Mouse (Mus musculus) liver, embryonic 12.5 days (tissue): ENCODE data around the gene Prune2. TPM values are rescaled to one million over a fixed set of nuclear protein-coding genes. Genes with fewer than 3 reads are reported as not detected.

Source experiments
- ATAC-seq: fragments of 200-750 bp; cut with Nextera tagmentation; 2 replicates; pipeline ENCODE4 v1.8.0; 2017; ENCODE audit warnings: moderate number of reproducible peaks, mild to moderate bottlenecking, moderate library complexity
- H3K27ac ChIP-seq: fragments of 300-500 bp; sonication (generic); 2 replicates; pipeline ENCODE4 v1.5.1; 2016; ENCODE audit warnings: mild to moderate bottlenecking
- H3K27me3 ChIP-seq: fragments of 300-500 bp; sonication (generic); replicated peaks from 2 replicates; pipeline ENCODE4 v1.6.1; 2016; ENCODE audit warnings: mild to moderate bottlenecking, moderate library complexity
- H3K36me3 ChIP-seq: fragments of 300-500 bp; sonication (generic); 2 replicates; pipeline ENCODE4 v1.6.1; 2016; ENCODE audit warnings: mild to moderate bottlenecking, moderate library complexity
- H3K4me1 ChIP-seq: fragments of 300-500 bp; sonication (generic); 2 replicates; pipeline ENCODE4 v1.6.1; 2016
- H3K4me2 ChIP-seq: fragments of 300-500 bp; sonication (generic); 2 replicates; pipeline ENCODE4 v1.6.1; 2016; ENCODE audit warnings: mild to moderate bottlenecking, moderate library complexity
- H3K4me3 ChIP-seq: fragments of 300-500 bp; sonication (generic); 2 replicates; pipeline ENCODE4 v1.5.1; 2016; ENCODE audit warnings: mild to moderate bottlenecking, moderate library complexity
- H3K9ac ChIP-seq: fragments of 300-500 bp; sonication (generic); 2 replicates; pipeline ENCODE4 v1.6.1; 2016; ENCODE audit warnings: mild to moderate bottlenecking, moderate library complexity
- H3K9me3 ChIP-seq: fragments of 300-500 bp; sonication (generic); replicated peaks from 2 replicates; pipeline ENCODE4 v1.6.1; 2016; ENCODE audit warnings: mild to moderate bottlenecking, moderate library complexity
- WGBS: fragments of 180-500 bp; shearing (Covaris S2); methylation state at CpG from one replicate; pipeline ENCODE4 v1.1.7; 2016; ENCODE audit not compliant: insufficient replicate concordance; 5-methylcytosine and 5-hydroxymethylcytosine counted together
- polyA plus RNA-seq: library from polyadenylated mRNA; unstranded; fragments of >200 nt; fragmentation: Nextera tagmentation; extraction: Ambion mirVana; gene quantifications from 2 replicates; pipeline ENCODE4 v1.2.1, GENCODE M21; 2016

Prune2 gene
- polyA plus RNA-seq, 1 experiment from 2014 or later = 0.95 TPM

DNA sequence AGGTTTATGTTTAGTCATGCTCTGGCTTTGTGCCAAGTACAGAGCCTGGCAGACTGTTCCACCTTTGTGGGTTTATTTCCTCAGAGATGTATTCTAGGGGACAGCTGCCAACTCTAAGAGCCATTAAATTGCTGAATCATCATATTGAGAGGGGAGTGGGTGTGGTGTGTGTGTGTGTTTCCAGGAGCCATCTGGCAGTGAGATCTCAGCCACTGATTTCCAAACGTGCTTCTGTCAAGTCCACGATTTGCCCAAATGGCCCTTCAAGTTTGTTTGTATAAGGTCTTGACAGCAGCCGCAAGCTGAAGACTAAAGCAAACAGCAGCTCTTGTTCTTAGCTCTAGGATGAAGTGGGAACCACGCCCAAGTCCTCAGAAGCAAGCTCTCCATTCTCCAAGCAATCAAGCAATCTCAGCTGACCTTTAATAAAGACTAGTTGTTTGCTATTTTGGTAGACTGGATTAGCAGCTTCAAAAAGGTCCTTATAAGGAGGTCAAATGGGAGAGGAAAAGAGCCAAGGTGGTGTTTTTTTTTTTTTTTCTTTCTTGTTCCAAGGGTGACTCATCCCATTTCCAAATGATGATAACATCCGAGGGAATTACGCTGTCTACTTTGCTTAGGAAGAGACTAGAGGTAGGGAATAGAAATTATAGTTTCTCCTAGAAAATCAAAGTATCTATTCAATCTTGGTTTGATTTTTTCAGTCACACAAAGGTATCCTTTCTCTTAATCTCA, 55.5 kb downstream of the Prune2 start:
- no peak; the same call in 1 of the 2 replicates for ATAC-seq
- Histone ChIP-seq H3K27ac (no peak overlapping the region), H3K4me2 (no peak overlapping the region), H3K4me3 (no peak overlapping the region), H3K36me3 (no peaks in the 10 kb centered on the region), H3K9ac (no peak overlapping the region), H3K4me1 (peaks cover 53% of the 10 kb centered on the region), H3K27me3 (no peaks in the 10 kb centered on the region), H3K9me3 (no peaks in the 10 kb centered on the region)
- 30% methylated on average over 6 of the region's 6 CpGs for WGBS

DNA sequence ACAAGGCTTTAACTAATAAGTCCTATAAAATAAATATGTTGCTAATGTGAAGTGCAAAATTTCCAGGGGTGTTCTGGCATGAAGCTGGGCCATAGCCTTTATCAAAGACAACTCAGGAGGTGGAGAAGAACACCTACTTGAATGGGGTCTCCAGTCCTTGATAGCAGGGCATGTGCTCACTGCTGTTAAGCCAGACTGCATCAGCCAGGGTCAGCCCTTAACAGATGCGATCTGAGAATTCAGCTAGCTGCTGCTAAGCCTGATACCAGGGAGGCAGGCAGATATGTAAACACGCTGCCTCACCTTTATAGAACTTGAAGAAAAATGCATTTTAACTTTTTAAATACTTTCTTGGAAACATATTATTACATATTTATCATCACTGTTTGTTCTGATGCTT, 57.2 kb downstream of the Prune2 start:
- Histone ChIP-seq H3K4me1 (peaks cover 53% of the 10 kb centered on the region), H3K36me3 (no peaks in the 10 kb centered on the region), H3K27me3 (no peaks in the 10 kb centered on the region), H3K27ac (no peak overlapping the region), H3K4me2 (no peak overlapping the region; the same call in 1 of the 2 replicates), H3K9ac (no peak overlapping the region), H3K9me3 (no peaks in the 10 kb centered on the region), H3K4me3 (no peak overlapping the region)
- peak; percentile 81 for ATAC-seq
- 10% methylated on average over 2 of the region's 2 CpGs for WGBS

DNA sequence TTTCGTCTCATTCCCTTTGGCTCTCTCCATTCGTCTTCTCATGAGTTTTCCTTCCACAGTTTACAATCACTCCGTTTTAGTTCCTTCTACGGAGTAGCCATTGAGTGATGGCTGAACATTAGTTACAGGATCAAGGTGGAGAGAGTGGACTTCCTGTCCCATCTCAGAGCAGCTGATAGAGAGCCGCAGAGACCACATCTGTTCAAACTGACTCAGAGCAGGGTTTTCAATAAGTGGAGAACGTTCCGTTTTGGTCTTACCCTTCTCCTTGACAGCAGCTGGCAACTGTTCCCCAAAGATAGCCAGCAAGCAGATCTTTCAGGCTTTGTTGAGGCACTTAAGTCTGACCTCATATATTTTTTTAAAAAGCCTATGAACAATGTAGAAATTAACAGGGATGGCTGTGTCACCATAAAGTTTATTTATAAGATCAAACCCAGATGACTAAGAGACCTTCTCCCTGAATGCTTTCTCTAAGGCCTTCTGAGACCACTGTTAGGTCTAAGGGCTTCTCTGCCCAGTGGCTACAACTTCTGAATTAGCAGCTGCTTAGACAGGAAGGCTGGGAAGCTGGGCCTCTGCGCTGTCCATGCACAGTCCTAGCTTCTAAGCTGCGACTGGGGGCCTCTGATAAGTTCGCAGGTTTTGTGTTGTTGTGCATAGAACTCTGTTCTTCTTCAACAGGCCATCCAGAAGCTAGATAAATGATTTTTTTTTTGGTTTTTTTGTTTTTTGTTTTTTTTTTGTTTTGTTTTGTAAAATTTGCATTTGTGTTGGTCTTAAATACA, 58.6 kb downstream of the Prune2 start:
- peak; percentile 89 for ATAC-seq
- 17% methylated on average over 10 of the region's 10 CpGs for WGBS
- Histone ChIP-seq H3K9ac (no peak overlapping the region), H3K27ac (peak overlapping the region; percentile 72), H3K27me3 (no peaks in the 10 kb centered on the region), H3K36me3 (no peaks in the 10 kb centered on the region), H3K4me3 (no peak overlapping the region), H3K4me1 (peaks cover 53% of the 10 kb centered on the region), H3K9me3 (no peaks in the 10 kb centered on the region), H3K4me2 (peak overlapping the region; percentile 3)

DNA sequence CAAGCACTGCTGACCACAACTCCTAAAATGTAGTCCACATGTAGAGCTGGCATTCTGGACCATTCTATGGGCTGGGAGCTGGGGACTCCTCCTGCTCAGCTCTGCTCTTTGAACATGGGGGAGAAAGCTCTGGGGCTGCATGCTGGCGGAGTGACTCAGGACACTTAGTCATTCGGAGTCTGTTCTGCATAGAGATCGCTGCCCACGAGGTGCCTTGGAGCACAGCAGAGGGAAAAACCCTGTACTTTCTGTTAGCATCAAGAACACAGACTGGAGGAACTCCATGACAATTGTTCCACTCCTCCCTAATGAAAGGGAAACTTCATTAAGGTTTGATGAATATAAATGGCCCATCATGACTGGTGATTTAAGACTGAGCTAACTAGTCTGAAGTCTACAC, 68.8 kb downstream of the Prune2 start:
- no peak for ATAC-seq
- H3K9ac ChIP-seq = no peak overlapping the region

DNA sequence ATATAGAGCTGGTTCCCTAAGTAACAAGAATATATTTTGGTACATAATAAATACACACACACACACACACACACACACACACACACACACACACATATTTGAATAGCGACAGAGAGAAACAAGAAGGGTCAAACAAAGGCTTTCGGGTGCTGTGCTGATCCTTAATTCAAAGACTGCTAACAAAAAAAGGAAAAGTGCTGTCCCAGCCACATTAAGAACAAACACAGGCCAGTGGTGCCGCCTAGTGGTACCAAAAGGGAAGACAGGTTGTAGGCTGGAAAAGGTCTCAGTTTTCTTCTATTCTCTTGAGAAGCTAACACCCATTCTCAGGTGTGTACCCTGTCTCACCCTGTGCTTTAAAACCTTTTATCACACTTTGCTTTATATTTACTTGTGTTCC, 74.4 kb downstream of the Prune2 start:
- Histone ChIP-seq H3K9me3 (no peaks in the 10 kb centered on the region), H3K27me3 (no peaks in the 10 kb centered on the region), H3K36me3 (no peaks in the 10 kb centered on the region), H3K4me2 (no peak overlapping the region), H3K4me1 (peaks cover 23% of the 10 kb centered on the region), H3K9ac (no peak overlapping the region), H3K27ac (no peak overlapping the region), H3K4me3 (no peak overlapping the region)
- WGBS = 6% methylated on average over 3 of the region's 3 CpGs
- ATAC-seq = no peak

More for the DNA sequence above, 68.8 kb downstream of the Prune2 start:
- Histone ChIP-seq H3K4me1 (peaks cover 23% of the 10 kb centered on the region), H3K27me3 (no peaks in the 10 kb centered on the region), H3K36me3 (no peaks in the 10 kb centered on the region), H3K4me2 (no peak overlapping the region), H3K4me3 (no peak overlapping the region), H3K27ac (no peak overlapping the region), H3K9me3 (no peaks in the 10 kb centered on the region)
- WGBS = 77% methylated on average over 4 of the region's 4 CpGs

DNA sequence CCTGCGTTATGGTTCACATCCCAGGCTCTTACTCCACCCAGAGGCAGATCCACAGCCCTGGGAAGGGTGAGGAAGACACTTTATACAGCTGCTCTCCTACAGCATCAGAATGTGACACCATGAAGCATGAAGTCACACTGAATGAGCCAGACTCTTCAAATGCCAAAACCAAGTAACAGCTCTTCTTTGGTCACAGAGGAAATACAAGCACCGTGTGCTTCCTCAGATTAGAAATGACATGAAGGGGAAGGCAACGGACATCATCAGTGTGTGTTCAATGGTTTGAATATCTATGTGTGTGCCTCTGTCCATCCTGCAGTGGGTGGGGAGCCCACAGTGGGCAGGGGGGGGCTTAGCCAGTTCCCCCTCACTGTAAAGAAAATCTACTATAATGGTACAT, 76.4 kb downstream of the Prune2 start:
- WGBS = 15% methylated on average over 3 of the region's 3 CpGs
- H3K36me3 ChIP-seq = no peaks in the 10 kb centered on the region
- ATAC-seq = peak; percentile 24; the same call in 1 of the 2 replicates

DNA sequence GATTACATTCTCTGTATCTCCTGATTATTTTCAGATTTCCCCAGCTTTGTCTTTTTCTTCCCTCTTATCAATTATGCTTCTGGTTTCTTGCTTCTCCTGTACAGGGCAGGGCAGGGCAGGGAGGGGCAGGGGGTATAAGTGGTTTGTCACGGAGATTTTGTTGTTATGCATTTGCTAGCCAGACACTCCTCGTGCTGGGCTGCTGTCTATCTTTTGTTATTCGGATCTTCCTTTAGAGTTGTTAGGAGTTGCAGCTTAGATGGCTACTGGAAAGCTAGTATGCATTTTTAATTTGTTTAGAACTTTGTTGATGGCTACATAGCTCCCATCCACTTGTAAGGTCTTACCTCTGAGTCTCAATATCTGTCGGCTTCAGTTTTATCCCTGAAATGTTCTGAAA, 91.0 kb downstream of the Prune2 start:
- no peak overlapping the region for H3K27ac ChIP-seq
- H3K9me3 ChIP-seq = peaks cover 16% of the 10 kb centered on the region
- no peaks in the 10 kb centered on the region for H3K27me3 ChIP-seq
- no peak overlapping the region for H3K4me3 ChIP-seq
- no peaks in the 10 kb centered on the region for H3K4me1 ChIP-seq
- H3K9ac ChIP-seq = no peak overlapping the region
- H3K4me2 ChIP-seq = no peak overlapping the region
- 67% methylated on average over 4 of the region's 4 CpGs for WGBS
- H3K36me3 ChIP-seq = no peaks in the 10 kb centered on the region
- ATAC-seq = no peak

More for the DNA sequence above, 76.4 kb downstream of the Prune2 start:
- no peak overlapping the region for H3K4me3 ChIP-seq
- H3K27me3 ChIP-seq = no peaks in the 10 kb centered on the region
- H3K4me2 ChIP-seq = no peak overlapping the region
- no peak overlapping the region for H3K9ac ChIP-seq
- peaks cover 14% of the 10 kb centered on the region; the same call in 1 of the 2 replicates for H3K4me1 ChIP-seq
- no peaks in the 10 kb centered on the region for H3K9me3 ChIP-seq
- H3K27ac ChIP-seq = no peak overlapping the region

DNA sequence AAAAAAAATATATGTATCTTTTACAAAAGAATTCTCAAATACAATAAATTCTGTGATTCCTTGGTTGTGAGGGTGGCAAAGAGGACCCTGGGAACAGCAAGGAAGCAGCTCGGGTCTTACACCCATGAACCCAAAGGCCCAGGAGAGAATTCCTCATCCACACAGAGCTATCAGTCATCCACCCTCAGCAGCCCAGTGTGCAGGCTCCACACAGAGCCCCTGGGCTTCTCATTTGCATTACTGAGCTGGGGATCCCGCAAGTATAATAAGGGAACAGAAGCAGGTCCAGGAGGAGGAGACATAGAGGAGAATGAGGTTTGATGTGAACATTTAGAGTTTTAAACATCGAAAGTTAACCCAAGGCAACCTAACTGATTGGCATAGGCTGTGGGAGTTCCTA, 100.0 kb downstream of the Prune2 start:
- Histone ChIP-seq H3K27me3 (no peaks in the 10 kb centered on the region), H3K9me3 (no peaks in the 10 kb centered on the region), H3K4me3 (no peak overlapping the region), H3K4me2 (no peak overlapping the region), H3K9ac (no peak overlapping the region), H3K36me3 (no peaks in the 10 kb centered on the region), H3K4me1 (no peaks in the 10 kb centered on the region), H3K27ac (no peak overlapping the region)
- ATAC-seq = no peak
- 52% methylated on average over 3 of the region's 3 CpGs for WGBS

DNA sequence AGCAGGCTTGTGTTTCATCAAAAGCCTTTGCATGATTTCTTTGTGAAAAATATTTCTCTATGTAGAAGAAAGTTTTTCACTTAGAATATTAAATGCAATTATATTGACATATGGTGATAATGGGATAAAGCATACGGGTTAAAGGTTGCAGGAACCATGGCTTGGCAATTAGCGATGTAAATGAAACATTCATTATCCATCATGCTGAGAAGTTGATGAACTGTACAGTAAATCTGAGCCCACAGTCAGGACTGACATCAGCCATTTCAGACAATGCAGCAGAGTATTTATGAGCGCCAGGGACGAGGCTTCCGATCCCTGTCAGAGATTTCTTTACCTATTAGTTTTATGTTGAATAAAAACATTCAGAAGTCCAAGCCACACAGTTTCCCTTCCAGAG, 104.2 kb downstream of the Prune2 start:
- H3K27me3 ChIP-seq = no peaks in the 10 kb centered on the region
- 72% methylated on average over 5 of the region's 5 CpGs for WGBS
- no peaks in the 10 kb centered on the region for H3K36me3 ChIP-seq
- H3K4me2 ChIP-seq = no peak overlapping the region
- H3K27ac ChIP-seq = no peak overlapping the region
- H3K4me1 ChIP-seq = no peaks in the 10 kb centered on the region
- H3K4me3 ChIP-seq = no peak overlapping the region
- H3K9me3 ChIP-seq = no peaks in the 10 kb centered on the region
- no peak for ATAC-seq
- no peak overlapping the region for H3K9ac ChIP-seq

DNA sequence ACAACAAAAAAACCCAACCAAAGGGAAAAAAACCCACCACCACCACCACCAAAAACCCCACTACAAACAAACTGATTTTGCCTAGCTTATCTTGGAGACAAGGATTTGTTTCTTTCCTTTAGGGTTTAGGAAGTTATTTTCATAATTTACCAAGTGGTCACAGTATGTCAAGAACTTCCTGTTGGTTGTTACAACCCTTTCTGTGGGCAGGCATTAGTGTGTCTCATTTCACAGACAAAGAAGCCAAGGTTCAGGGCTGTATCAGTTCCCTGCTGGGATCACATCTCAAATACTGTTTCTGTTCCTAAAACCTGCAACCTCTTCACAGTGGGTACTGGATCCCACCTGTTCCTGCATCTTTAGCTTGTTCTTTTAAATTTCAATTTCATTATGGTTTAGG, 108.5 kb downstream of the Prune2 start:
- no peak for ATAC-seq
- Histone ChIP-seq H3K9ac (no peak overlapping the region), H3K36me3 (no peaks in the 10 kb centered on the region), H3K9me3 (no peaks in the 10 kb centered on the region), H3K4me3 (no peak overlapping the region), H3K4me2 (no peak overlapping the region), H3K4me1 (no peaks in the 10 kb centered on the region), H3K27ac (no peak overlapping the region), H3K27me3 (no peaks in the 10 kb centered on the region)

DNA sequence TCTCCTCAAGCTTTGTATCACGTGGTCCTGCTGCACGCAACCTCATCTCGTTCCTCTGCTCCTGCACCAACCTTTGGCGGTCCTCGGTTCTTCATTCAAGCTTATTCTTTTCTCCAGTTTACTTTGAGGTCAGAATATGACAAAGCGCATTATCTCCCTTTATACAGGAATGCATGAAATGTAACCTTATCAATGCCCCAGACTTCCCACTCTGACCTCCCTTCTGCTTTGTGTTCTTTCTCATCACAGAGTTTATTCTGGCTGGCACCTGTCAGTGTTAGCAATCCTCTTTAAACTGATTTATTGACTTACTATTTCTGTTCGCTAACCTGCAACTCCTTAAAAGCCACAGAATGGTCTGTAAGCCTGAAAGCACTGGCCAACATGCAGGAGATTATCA, 113.1 kb downstream of the Prune2 start:
- no peak for ATAC-seq
- no peak overlapping the region for H3K27ac ChIP-seq
- no peaks in the 10 kb centered on the region for H3K4me1 ChIP-seq
- no peak overlapping the region for H3K9ac ChIP-seq
- no peaks in the 10 kb centered on the region for H3K27me3 ChIP-seq
- no peaks in the 10 kb centered on the region for H3K36me3 ChIP-seq
- H3K4me2 ChIP-seq = no peak overlapping the region
- H3K9me3 ChIP-seq = no peaks in the 10 kb centered on the region
- H3K4me3 ChIP-seq = no peak overlapping the region
- 50% methylated on average over 7 of the region's 7 CpGs for WGBS

DNA sequence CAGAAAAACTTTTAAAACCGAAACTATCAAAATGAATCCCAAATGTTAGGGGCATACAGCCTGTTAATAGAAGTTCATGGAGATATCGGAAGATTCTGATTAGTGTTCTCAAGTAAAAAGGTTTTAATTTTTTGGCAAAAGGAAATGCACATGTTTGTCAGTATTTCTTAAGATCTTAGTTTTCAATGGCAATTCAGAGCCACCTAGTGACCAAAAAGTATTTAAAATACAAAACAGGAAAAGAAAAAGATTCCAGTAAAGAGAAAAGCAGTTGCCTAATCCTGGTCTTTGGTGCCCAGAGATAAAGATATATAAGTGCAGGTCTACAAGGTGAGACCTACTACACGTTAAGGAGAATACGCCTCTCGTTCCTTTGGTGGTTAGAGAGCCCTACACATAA, 115.3 kb downstream of the Prune2 start:
- Histone ChIP-seq H3K27ac (no peak overlapping the region), H3K27me3 (no peaks in the 10 kb centered on the region), H3K4me2 (no peak overlapping the region), H3K36me3 (no peaks in the 10 kb centered on the region), H3K9ac (no peak overlapping the region), H3K4me1 (no peaks in the 10 kb centered on the region), H3K9me3 (no peaks in the 10 kb centered on the region), H3K4me3 (no peak overlapping the region)
- ATAC-seq = no peak
- 58% methylated on average over 5 of the region's 5 CpGs for WGBS
